Mouse (Mus musculus) cerebellum, adult 2 months (tissue): ENCODE results near the gene Cacng7. TPM values are rescaled to one million over a fixed set of nuclear protein-coding genes. Genes with fewer than 3 reads are reported as not detected.
A peak's percentile ranks its signal among the peaks of the same experiment; 100 is the strongest.

ENCODE experiments used
- DNase-seq, 2 experiments: peaks; one replicate each; pipeline ENCODE4 v3.0.0; 2021
- H3K27ac ChIP-seq: fragments of 200-500 bp; 2 replicates; pipeline ENCODE4 v1.5.1; 2012; ENCODE audit warnings: low read length, control low read depth, inconsistent platforms; ENCODE audit not compliant: insufficient read depth
- H3K27me3 ChIP-seq: fragments of 200-500 bp; 2 replicates; pipeline ENCODE4 v1.6.1; 2012; ENCODE audit warnings: inconsistent platforms, mild to moderate bottlenecking, low read length, moderate library complexity; ENCODE audit not compliant: control insufficient read depth, insufficient read depth
- H3K4me1 ChIP-seq: fragments of 200-500 bp; 2 replicates; pipeline ENCODE4 v1.6.1; 2011; ENCODE audit warnings: low read length; ENCODE audit not compliant: control insufficient read depth, insufficient read depth
- H3K4me3 ChIP-seq: fragments of 200-500 bp; replicated peaks from 2 replicates; pipeline ENCODE3; 2011; ENCODE audit warnings: mild to moderate bottlenecking, low read depth, low read length, control low read depth; ENCODE audit not compliant: insufficient read depth
- CTCF ChIP-seq: fragments of 200-500 bp; IDR thresholded peaks from 2 replicates; pipeline ENCODE4 v1.5.1; 2011; ENCODE audit warnings: low read depth, mild to moderate bottlenecking, control low read depth, low read length, moderate library complexity, borderline replicate concordance; ENCODE audit not compliant: insufficient read depth
- POLR2A ChIP-seq: fragments of 200-500 bp; IDR thresholded peaks from 2 replicates; pipeline ENCODE4 v1.6.1; 2011; ENCODE audit warnings: low read length, control low read depth, borderline replicate concordance; ENCODE audit not compliant: insufficient read depth
- WGBS: fragments of 180-500 bp; shearing (Covaris S2); methylation state at CpG from one replicate; pipeline ENCODE4 v1.1.7; 2018; 5-methylcytosine and 5-hydroxymethylcytosine counted together
- polyA plus RNA-seq: library from polyadenylated mRNA; depleted of rRNA; stranded (reverse); fragments of >200 nt; gene quantifications from 2 replicates; pipeline ENCODE4 v1.2.3, GENCODE M21; 2012

The Cacng7 gene
- polyA plus RNA-seq, 1 experiment: 278 TPM

GRCm38 (mm10) chr7:3336412-3336811 is 3.7 kb downstream of the Cacng7 start:
- DNase-seq: peak; percentile 18 to 28
- WGBS: 66% methylated on average over 17 of the region's 17 CpGs
- no peak overlapping the region for H3K27ac ChIP-seq
- no peak overlapping the region for H3K4me3 ChIP-seq
- H3K4me1 ChIP-seq: peaks cover 4% of the 10 kb centered on the region; the same call in 1 of the 2 replicates
- no peaks in the 10 kb centered on the region for H3K27me3 ChIP-seq
- TF ChIP-seq CTCF: no peak
- TF ChIP-seq POLR2A: no peak

- Histone ChIP-seq H3K27ac (no peak overlapping the region), H3K27me3 (no peaks in the 10 kb centered on the region), H3K4me1 (peaks cover 4% of the 10 kb centered on the region; the same call in 1 of the 2 replicates), H3K4me3 (no peak overlapping the region)
- no peak for DNase-seq
- no peak for TF ChIP-seq POLR2A
- WGBS: 88% methylated on average over 11 of the region's 11 CpGs
These were observed 5.7 kb downstream of the Cacng7 start for GRCm38 (mm10) chr7:3338286-3338935.

DNA sequence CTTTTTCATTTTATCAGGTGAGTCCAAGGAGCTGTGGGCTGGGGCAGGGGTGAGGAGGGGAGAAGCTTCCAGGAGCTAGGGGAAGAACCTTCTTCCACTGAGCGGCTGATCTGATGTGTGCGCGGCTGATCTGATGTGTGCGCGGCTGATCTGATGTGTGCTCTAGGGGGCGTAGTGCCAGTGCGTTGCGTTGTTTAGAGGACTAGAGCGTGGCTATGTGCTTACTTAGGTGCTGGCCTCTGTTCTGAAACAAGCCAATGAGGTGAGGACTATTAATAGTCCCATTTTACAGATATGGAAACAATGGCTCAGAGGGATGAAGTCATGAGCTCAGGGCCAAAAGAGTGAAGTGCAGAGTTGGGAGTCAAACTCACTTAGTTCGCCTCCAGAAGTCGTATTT is 6.3 kb downstream of the Cacng7 start:
- H3K4me1 ChIP-seq: peaks cover 4% of the 10 kb centered on the region; the same call in 1 of the 2 replicates
- 93% methylated on average over 11 of the region's 11 CpGs for WGBS
- no peaks in the 10 kb centered on the region for H3K27me3 ChIP-seq
- TF ChIP-seq CTCF (no peak), POLR2A (no peak)
- no peak overlapping the region for H3K4me3 ChIP-seq
- DNase-seq: no peak
- H3K27ac ChIP-seq: no peak overlapping the region

GRCm38 (mm10) chr7:3343861-3344260 is 11.1 kb downstream of the Cacng7 start:
- Histone ChIP-seq H3K27me3 (no peaks in the 10 kb centered on the region), H3K4me1 (no peaks in the 10 kb centered on the region), H3K4me3 (no peak overlapping the region), H3K27ac (no peak overlapping the region)
- WGBS: 89% methylated on average over 3 of the region's 3 CpGs
- no peak for DNase-seq
- TF ChIP-seq POLR2A (no peak), CTCF (no peak)

DNA sequence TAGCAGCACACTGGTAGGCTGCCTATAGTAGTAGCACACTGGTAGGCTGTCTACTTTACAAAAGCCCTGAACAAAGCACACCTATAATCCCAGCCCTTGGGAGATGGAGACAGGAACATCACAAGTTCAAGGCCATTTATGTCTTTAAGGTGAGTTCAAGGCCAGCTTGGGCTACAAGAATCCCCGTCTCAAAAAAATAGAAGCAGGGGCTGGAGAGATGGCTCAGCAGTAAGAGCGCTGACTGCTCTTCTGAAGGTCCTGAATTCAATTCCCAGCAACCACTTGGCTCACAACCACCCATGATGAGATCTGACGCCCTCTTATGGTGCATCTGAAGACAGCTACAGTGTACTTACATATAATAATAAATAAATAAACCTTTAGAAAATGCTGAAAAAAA is 12.5 kb downstream of the Cacng7 start:
- no peak for DNase-seq
- no peak overlapping the region for H3K4me3 ChIP-seq
- 95% methylated on average over 3 of the region's 3 CpGs for WGBS
- no peak overlapping the region for H3K27ac ChIP-seq
- TF ChIP-seq CTCF: no peak
- TF ChIP-seq POLR2A: no peak
- no peaks in the 10 kb centered on the region for H3K27me3 ChIP-seq
- H3K4me1 ChIP-seq: no peaks in the 10 kb centered on the region

- Histone ChIP-seq H3K4me3 (no peak overlapping the region), H3K27ac (0 out of 2 replicates have a peak overlapping the region, but pooled peaks have one; percentile 4), H3K4me1 (no peaks in the 10 kb centered on the region), H3K27me3 (no peaks in the 10 kb centered on the region)
- WGBS: 41% methylated on average over 20 of the region's 20 CpGs
- TF ChIP-seq POLR2A: no peak
- no peak for TF ChIP-seq CTCF
- DNase-seq: peak in 1 of 2 experiments; percentile 37
These were observed 14.9 kb downstream of the Cacng7 start for GRCm38 (mm10) chr7:3347366-3348287.

GRCm38 (mm10) chr7:3348326-3348725 is 15.6 kb downstream of the Cacng7 start:
- no peak overlapping the region for H3K4me3 ChIP-seq
- DNase-seq: no peak
- no peak overlapping the region for H3K27ac ChIP-seq
- H3K4me1 ChIP-seq: no peaks in the 10 kb centered on the region
- 67% methylated on average over 5 of the region's 5 CpGs for WGBS
- TF ChIP-seq CTCF: no peak
- TF ChIP-seq POLR2A: no peak
- H3K27me3 ChIP-seq: no peaks in the 10 kb centered on the region
